Mouse (Mus musculus) CH12.LX (cell line): ENCODE results near the gene Bpgm. TPM values are rescaled to one million over a fixed set of nuclear protein-coding genes. Genes with fewer than 3 reads are reported as not detected.
A peak's percentile ranks its signal among the peaks of the same experiment; 100 is the strongest.

Source experiments
- DNase-seq: peaks from one replicate; pipeline ENCODE4 v3.0.0-alpha.2; 2013; ENCODE audit errors: extremely low read depth
- H3K27ac ChIP-seq: 2 replicates; pipeline ENCODE4 v1.5.1; 2012; ENCODE audit warnings: low read depth, mild to moderate bottlenecking, control low read depth, moderate library complexity; ENCODE audit not compliant: insufficient read depth
- H3K27me3 ChIP-seq: replicated peaks from 2 replicates; pipeline ENCODE3; 2012; ENCODE audit warnings: inconsistent platforms
- H3K36me3 ChIP-seq, 2 experiments: replicated peaks in 1 of 2; 2 replicates each; pipeline versions ENCODE3 to v1.6.1; 2012; ENCODE audit warnings: inconsistent platforms in 1 of 2, low read length in 1 of 2, mild to moderate bottlenecking in 1 of 2, mixed read lengths in 1 of 2, moderate library complexity in 1 of 2; ENCODE audit not compliant: control insufficient read depth in 1 of 2, insufficient read depth in 1 of 2
- H3K4me1 ChIP-seq, 2 experiments: 2 replicates each; pipeline ENCODE4 v1.6.1; 2012; ENCODE audit warnings: inconsistent platforms in 1 of 2, moderate library complexity in 1 of 2; ENCODE audit not compliant: insufficient read depth in 2 of 2, control insufficient read depth in 1 of 2
- H3K4me2 ChIP-seq: 2 replicates; pipeline ENCODE4 v1.6.1; 2012; ENCODE audit warnings: low read depth, mild to moderate bottlenecking, control low read depth; ENCODE audit not compliant: poor library complexity, insufficient read depth, severe bottlenecking
- H3K4me3 ChIP-seq, 3 experiments: fragments of 150-350 bp in 1 of 3; sonication (generic) in 1 of 3; replicated peaks in 1 of 3; 2 replicates each; pipeline versions ENCODE3 to v1.5.1; 2011 to 2012; ENCODE audit warnings: low read depth in 2 of 3, low read length in 2 of 3, mild to moderate bottlenecking in 2 of 3, moderate library complexity in 2 of 3, control low read depth in 1 of 3, improper control_type of control experiment in 1 of 3, inconsistent platforms in 1 of 3, mixed read lengths in 1 of 3; ENCODE audit not compliant: poor library complexity in 1 of 3
- H3K79me2 ChIP-seq: replicated peaks from 2 replicates; pipeline ENCODE4 v1.6.1; 2012; ENCODE audit warnings: mild to moderate bottlenecking, moderate library complexity; ENCODE audit not compliant: control insufficient read depth, poor library complexity, insufficient read depth, severe bottlenecking; ENCODE audit errors: extremely low read depth
- H3K9ac ChIP-seq: 2 replicates; pipeline ENCODE4 v1.6.1; 2012; ENCODE audit warnings: low read depth, mild to moderate bottlenecking, control low read depth, moderate library complexity; ENCODE audit not compliant: insufficient read depth
- H3K9me3 ChIP-seq: replicated peaks from 2 replicates; pipeline ENCODE3; 2012; ENCODE audit warnings: low read length, inconsistent platforms, mixed read lengths
- BHLHE40 ChIP-seq: IDR thresholded peaks from 2 replicates; pipeline ENCODE4 v1.6.1; 2011; ENCODE audit warnings: mild to moderate bottlenecking, low read depth, low read length, improper control_type of control experiment
- CHD1 ChIP-seq: IDR thresholded peaks from 2 replicates; pipeline ENCODE4 v1.6.1; 2012; ENCODE audit warnings: low read depth, low read length, improper control_type of control experiment, inconsistent platforms
- CHD2 ChIP-seq: IDR thresholded peaks from 2 replicates; pipeline ENCODE4 v1.6.1; 2011; ENCODE audit warnings: low read length, improper control_type of control experiment
- CTCF ChIP-seq, 2 experiments: IDR thresholded peaks in 1 of 2; conservative IDR thresholded peaks in 1 of 2; 2 replicates each; pipeline ENCODE4 v1.5.1; 2011 to 2012; ENCODE audit warnings: low read depth in 2 of 2, low read length in 2 of 2, improper control_type of control experiment in 1 of 2, inconsistent platforms in 1 of 2, mild to moderate bottlenecking in 1 of 2, moderate library complexity in 1 of 2
- E2F4 ChIP-seq: IDR thresholded peaks from 2 replicates; pipeline ENCODE4 v1.6.1; 2011; ENCODE audit warnings: low read depth, low read length, improper control_type of control experiment; ENCODE audit not compliant: insufficient replicate concordance
- EP300 ChIP-seq: IDR thresholded peaks from 2 replicates; pipeline ENCODE4 v1.6.1; 2011; ENCODE audit warnings: low read length, improper control_type of control experiment
- ETS1 ChIP-seq: conservative IDR thresholded peaks from 2 replicates; pipeline ENCODE4 v1.6.1; 2012; ENCODE audit warnings: low read depth, mild to moderate bottlenecking, inconsistent platforms, low read length, improper control_type of control experiment, moderate library complexity
- GABPA ChIP-seq: IDR thresholded peaks from 2 replicates; pipeline ENCODE4 v1.6.1; 2012; ENCODE audit warnings: low read depth, low read length, improper control_type of control experiment, inconsistent platforms; ENCODE audit not compliant: insufficient replicate concordance
- HCFC1 ChIP-seq: IDR thresholded peaks from 2 replicates; pipeline ENCODE4 v1.6.1; 2012; ENCODE audit warnings: low read depth, mild to moderate bottlenecking, inconsistent platforms, low read length, improper control_type of control experiment
- IRF4 ChIP-seq: IDR thresholded peaks from 2 replicates; pipeline ENCODE4 v1.6.1; 2014; ENCODE audit warnings: low read depth, mild to moderate bottlenecking, inconsistent platforms, low read length, improper control_type of control experiment
- JUN ChIP-seq: IDR thresholded peaks from 2 replicates; pipeline ENCODE4 v1.6.1; 2011; ENCODE audit warnings: low read depth, mild to moderate bottlenecking, low read length, improper control_type of control experiment, moderate library complexity; ENCODE audit not compliant: insufficient read depth
- JUND ChIP-seq: conservative IDR thresholded peaks from 2 replicates; pipeline ENCODE4 v1.6.1; 2011; ENCODE audit warnings: low read depth, low read length, improper control_type of control experiment
- MAFK ChIP-seq: IDR thresholded peaks from 2 replicates; pipeline ENCODE4 v1.6.1; 2011; ENCODE audit warnings: low read length, improper control_type of control experiment; ENCODE audit not compliant: insufficient replicate concordance
- MAZ ChIP-seq: IDR thresholded peaks from 2 replicates; pipeline ENCODE4 v1.6.1; 2012; ENCODE audit warnings: low read depth, mild to moderate bottlenecking, inconsistent platforms, low read length, improper control_type of control experiment, moderate library complexity
- MEF2A ChIP-seq: IDR thresholded peaks from 2 replicates; pipeline ENCODE4 v1.6.1; 2014; ENCODE audit warnings: low read depth, mild to moderate bottlenecking, inconsistent platforms, low read length, improper control_type of control experiment, borderline replicate concordance
- NRF1 ChIP-seq: IDR thresholded peaks from 2 replicates; pipeline ENCODE4 v1.6.1; 2014; ENCODE audit warnings: low read depth, mild to moderate bottlenecking, inconsistent platforms, low read length, improper control_type of control experiment, moderate library complexity
- PAX5 ChIP-seq: IDR thresholded peaks from 2 replicates; pipeline ENCODE4 v1.6.1; 2012; ENCODE audit warnings: low read length, inconsistent platforms, mixed read lengths
- POLR2A ChIP-seq: IDR thresholded peaks from 2 replicates; pipeline ENCODE4 v1.6.1; 2011; ENCODE audit warnings: low read depth, mild to moderate bottlenecking, improper control_type of control experiment, low read length
- RAD21 ChIP-seq: IDR thresholded peaks from 2 replicates; pipeline ENCODE4 v1.6.1; 2011; ENCODE audit warnings: low read depth, mild to moderate bottlenecking, low read length, improper control_type of control experiment, moderate library complexity
- SMC3 ChIP-seq: IDR thresholded peaks from 2 replicates; pipeline ENCODE4 v1.6.1; 2011; ENCODE audit warnings: low read depth, low read length, improper control_type of control experiment
- TBP ChIP-seq: conservative IDR thresholded peaks from 2 replicates; pipeline ENCODE4 v1.6.1; 2011; ENCODE audit warnings: low read depth, low read length, improper control_type of control experiment
- TCF12 ChIP-seq: IDR thresholded peaks from 2 replicates; pipeline ENCODE4 v1.6.1; 2014; ENCODE audit warnings: low read depth, mild to moderate bottlenecking, inconsistent platforms, low read length, improper control_type of control experiment
- USF1 ChIP-seq: IDR thresholded peaks from 2 replicates; pipeline ENCODE4 v1.6.1; 2014; ENCODE audit warnings: low read depth, mild to moderate bottlenecking, inconsistent platforms, low read length, improper control_type of control experiment
- USF2 ChIP-seq: conservative IDR thresholded peaks from 2 replicates; pipeline ENCODE4 v1.6.1; 2011; ENCODE audit warnings: low read depth, low read length, improper control_type of control experiment
- ZC3H11A ChIP-seq: IDR thresholded peaks from 2 replicates; pipeline ENCODE4 v1.6.1; 2012; ENCODE audit warnings: low read depth, mild to moderate bottlenecking, inconsistent platforms, low read length, improper control_type of control experiment
- ZMIZ1 ChIP-seq: IDR thresholded peaks from 2 replicates; pipeline ENCODE4 v1.6.1; 2012; ENCODE audit warnings: low read depth, mild to moderate bottlenecking, inconsistent platforms, low read length, improper control_type of control experiment
- ZNF384 ChIP-seq: IDR thresholded peaks from 2 replicates; pipeline ENCODE4 v1.6.1; 2012; ENCODE audit warnings: low read depth, low read length, improper control_type of control experiment, inconsistent platforms
- dilution Hi-C: fragments of 300-500 bp; cut with MboI; formaldehyde crosslinking; loops from 2 replicates; pipeline ENCODE4 v1.14.3; 2020; ENCODE audit warnings: low sequenced_read_pairs; ENCODE audit not compliant: extremely low pct_unique_long_range_greater_than_20kb, extremely low pct_ligation_motif_present
- in situ Hi-C: fragments of 300-500 bp; cut with MboI; formaldehyde crosslinking; loops from 3 replicates; pipeline ENCODE4 v1.14.3; 2019; ENCODE audit warnings: low sequenced_read_pairs, low pct_ligation_motif_present, low pct_unique_long_range_greater_than_20kb, mixed read lengths
- polyA plus RNA-seq: library from polyadenylated mRNA; unstranded; fragments of >175 nt; gene quantifications from 2 replicates; pipeline ENCODE4 v1.2.1, GENCODE M21; 2012; ENCODE audit warnings: low read depth; ENCODE audit not compliant: insufficient read length
- total RNA-seq, 2 experiments: library from RNA; depleted of rRNA; stranded (reverse); fragments of 300-350 nt in 1 of 2; fragments of >200 nt in 1 of 2; gene quantifications; 2 replicates each; pipeline ENCODE4 v1.2.3; 2012 to 2014

Gene Bpgm
- total and polyA plus RNA-seq, 3 experiments: 10.8 to 12.7 (median 10.9) TPM

- Histone ChIP-seq H3K79me2 (no peaks in the 10 kb centered on the region), H3K4me1 (no peaks in the 10 kb centered on the region), H3K9me3 (no peaks in the 10 kb centered on the region), H3K27ac (no peak overlapping the region), H3K4me2 (no peak overlapping the region), H3K9ac (no peak overlapping the region), H3K36me3 (no peaks in the 10 kb centered on the region), H3K4me3 (no peak overlapping the region), H3K27me3 (no peaks in the 10 kb centered on the region)
- TF ChIP-seq NRF1 (no peak), RAD21 (peak; percentile 83), IRF4 (no peak), TBP (no peak), CHD2 (no peak), ZC3H11A (peak; percentile 42; the same call in 1 of the 2 replicates), ETS1 (no peak), GABPA (no peak), MAZ (no peak), USF1 (no peak), CTCF (conservative IDR thresholded peaks at IDR 0.05 in 1 of 2, IDR thresholded peaks at IDR 0.05 in 1 of 2; ENCODE audit: low read depth in 2 of 2, low read length in 2 of 2) (peak in 1 of 2 experiments; percentile 75; a peak in 2 of 4 replicates), MEF2A (no peak), SMC3 (peak; percentile 72), JUND (no peak), POLR2A (no peak), JUN (no peak), ZNF384 (no peak), HCFC1 (no peak), TCF12 (no peak), USF2 (no peak), MAFK (no peak), ZMIZ1 (no peak), EP300 (no peak), CHD1 (no peak), PAX5 (no peak), BHLHE40 (no peak), E2F4 (no peak)
- peak; percentile 42 for DNase-seq
- in situ Hi-C loops (loop anchor here (5.0 to 10.0 kb wide), 2 partner anchors 243 to 411 kb away; partner anchors contain the start of gene Stra8), dilution Hi-C loops (no loop called here)
Observed at GRCm38 (mm10) chr6:34511410-34511809, 35.4 kb downstream of the Bpgm start.
